Mouse (Mus musculus) myocyte (in vitro differentiated cells): Measurements from ENCODE around the gene Atp6v1fnb.

Source experiments
- CEBPB ChIP-seq: IDR thresholded peaks from 2 replicates; pipeline ENCODE4 v1.6.1; 2011; ENCODE audit warnings: mild to moderate bottlenecking, moderate library complexity; ENCODE audit not compliant: poor library complexity, insufficient read depth, severe bottlenecking
- E2F4 ChIP-seq: IDR thresholded peaks from one replicate; pipeline ENCODE4 v1.6.1; 2011; ENCODE audit warnings: mild to moderate bottlenecking, control low read depth, moderate library complexity; ENCODE audit not compliant: insufficient read depth
- MAX ChIP-seq: IDR thresholded peaks from one replicate; pipeline ENCODE4 v1.6.1; 2011; ENCODE audit warnings: low read depth, mild to moderate bottlenecking, control low read depth
- MYOD1 ChIP-seq, 3 experiments: IDR thresholded peaks; one replicate each; pipeline ENCODE4 v1.6.1; 2011; ENCODE audit warnings: control low read depth in 2 of 3, low read depth in 2 of 3, mild to moderate bottlenecking in 2 of 3, moderate library complexity in 1 of 3; ENCODE audit not compliant: insufficient read length in 2 of 3, control insufficient read depth in 1 of 3
- POLR2A ChIP-seq: IDR thresholded peaks from one replicate; pipeline ENCODE4 v1.6.1; 2011; ENCODE audit warnings: low read depth, mild to moderate bottlenecking, control low read depth, moderate library complexity; ENCODE audit not compliant: insufficient read length
- POLR2AphosphoS2 ChIP-seq: IDR thresholded peaks from one replicate; pipeline ENCODE4 v1.6.1; 2011; ENCODE audit warnings: low read depth, control low read depth; ENCODE audit not compliant: insufficient read length
- TCF3 ChIP-seq: IDR thresholded peaks from one replicate; pipeline ENCODE4 v1.6.1; 2011; ENCODE audit warnings: low read depth, control low read depth; ENCODE audit not compliant: insufficient read length
- USF1 ChIP-seq: IDR thresholded peaks from one replicate; pipeline ENCODE4 v1.6.1; 2011; ENCODE audit warnings: low read depth, mild to moderate bottlenecking, control low read depth, moderate library complexity

- TF ChIP-seq POLR2A (no peak), MAX (no peak), MYOD1 (IDR thresholded peaks at IDR 0.05; ENCODE audit: control insufficient read depth in 1 of 3, insufficient read length in 2 of 3, low read depth in 2 of 3) (no peak), TCF3 (no peak), CEBPB (no peak), POLR2AphosphoS2 (no peak), USF1 (no peak), E2F4 (no peak)
Observed at GRCm38 (mm10) chr6:29509086-29509485, 37.8 kb downstream of the Atp6v1fnb start.
